Mouse (Mus musculus) midbrain, embryonic 12.5 days (tissue): ENCODE results near the gene Hnrnpd. TPM values are rescaled to one million over a fixed set of nuclear protein-coding genes. Genes with fewer than 3 reads are reported as not detected.
A peak's percentile ranks its signal among the peaks of the same experiment; 100 is the strongest.

ENCODE experiments used
- ATAC-seq: fragments of 200-750 bp; cut with Nextera tagmentation; 2 replicates; pipeline ENCODE4 v1.8.0; 2017; ENCODE audit warnings: low read depth, moderate TSS enrichment, moderate library complexity; ENCODE audit not compliant: low FRiP score
- H3K27ac ChIP-seq: fragments of 300-500 bp; sonication (generic); replicated peaks from 2 replicates; pipeline ENCODE4 v1.5.1; 2016; ENCODE audit warnings: mild to moderate bottlenecking
- H3K27me3 ChIP-seq: fragments of 300-500 bp; sonication (generic); 2 replicates; pipeline ENCODE4 v1.6.1; 2016; ENCODE audit warnings: mild to moderate bottlenecking
- H3K36me3 ChIP-seq: fragments of 300-500 bp; sonication (generic); 2 replicates; pipeline ENCODE4 v1.6.1; 2016
- H3K4me1 ChIP-seq: fragments of 300-500 bp; sonication (generic); 2 replicates; pipeline ENCODE4 v1.6.1; 2016
- H3K4me2 ChIP-seq: fragments of 300-500 bp; sonication (generic); replicated peaks from 2 replicates; pipeline ENCODE4 v1.6.1; 2016; ENCODE audit warnings: mild to moderate bottlenecking, moderate library complexity
- H3K4me3 ChIP-seq: fragments of 300-500 bp; sonication (generic); 2 replicates; pipeline ENCODE4 v1.5.1; 2016; ENCODE audit warnings: mild to moderate bottlenecking
- H3K9ac ChIP-seq: fragments of 300-500 bp; sonication (generic); replicated peaks from 2 replicates; pipeline ENCODE4 v1.6.1; 2016; ENCODE audit warnings: mild to moderate bottlenecking, moderate library complexity
- H3K9me3 ChIP-seq: fragments of 300-500 bp; sonication (generic); 2 replicates; pipeline ENCODE4 v1.6.1; 2016; ENCODE audit warnings: mild to moderate bottlenecking
- WGBS: fragments of 180-500 bp; shearing (Covaris S2); methylation state at CpG from one replicate; pipeline ENCODE4 v1.1.7; 2016; 5-methylcytosine and 5-hydroxymethylcytosine counted together
- polyA plus RNA-seq: library from polyadenylated mRNA; unstranded; fragments of >200 nt; fragmentation: Nextera tagmentation; extraction: Ambion mirVana; gene quantifications from 2 replicates; pipeline ENCODE4 v1.2.1, GENCODE M21; 2016

The Hnrnpd gene
- polyA plus RNA-seq: 471 and 527 TPM in 2 replicates

DNA sequence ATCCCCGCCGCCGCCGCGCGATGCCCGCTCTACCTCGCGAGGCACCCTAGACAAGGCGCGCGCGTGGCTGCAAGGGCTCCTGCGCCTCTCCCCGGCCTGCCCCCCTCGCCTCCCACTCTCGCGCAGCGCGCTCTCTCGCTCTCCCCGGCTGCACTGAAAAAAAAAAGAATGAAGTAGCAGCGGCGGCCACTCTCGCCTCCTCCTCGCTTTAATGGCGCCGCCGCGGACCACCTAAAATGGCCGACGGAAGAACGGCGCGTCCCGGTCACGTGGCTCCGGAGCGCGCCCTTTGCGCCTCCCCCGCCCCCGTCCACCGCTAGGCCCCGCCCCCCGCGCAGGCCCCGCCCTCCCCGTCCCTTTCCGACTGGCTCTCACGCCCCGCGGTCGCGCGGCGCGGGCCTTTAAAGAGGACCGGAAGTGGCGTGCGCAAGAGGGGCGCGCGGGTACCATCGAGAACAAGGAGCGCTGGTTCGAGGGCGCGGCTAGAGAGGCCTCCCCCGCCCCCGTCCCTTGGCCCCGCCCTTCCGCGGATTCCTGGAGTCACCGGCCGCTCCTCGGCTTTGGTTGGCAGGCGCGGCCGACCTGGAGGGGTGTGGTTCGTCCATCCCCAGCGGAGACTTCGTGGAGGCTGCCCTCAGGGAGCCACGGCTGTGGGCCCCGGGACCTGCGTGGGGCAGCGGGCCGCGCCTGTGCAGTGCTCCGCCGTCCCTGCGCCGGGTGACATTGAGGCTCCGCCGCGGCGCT, at the start of gene Hnrnpd, which contains the start of gene 4930524J08Rik:
Gene Hnrnpd, minus strand, starts transcription at position 240 of the 744 bp plus-strand sequence.
Gene 4930524J08Rik, plus strand, starts transcription at position 363 of the 744 bp plus-strand sequence.
- ATAC-seq: peak; percentile 98
- no peaks in the 10 kb centered on the region for H3K9me3 ChIP-seq
- peak within 1 kb of the TSS; percentile 98 for H3K4me3 ChIP-seq
- WGBS: under 1% methylated on average over 95 of the region's 97 CpGs
- H3K4me2 ChIP-seq: peak within 1 kb of the TSS; percentile 76
- no peaks in the 10 kb centered on the region for H3K27me3 ChIP-seq
- no peaks in the 10 kb centered on the region for H3K36me3 ChIP-seq
- peaks cover 25% of the 10 kb centered on the region for H3K4me1 ChIP-seq
- H3K9ac ChIP-seq: peak within 1 kb of the TSS; percentile 99
- peak within 1 kb of the TSS; percentile 99 for H3K27ac ChIP-seq

DNA sequence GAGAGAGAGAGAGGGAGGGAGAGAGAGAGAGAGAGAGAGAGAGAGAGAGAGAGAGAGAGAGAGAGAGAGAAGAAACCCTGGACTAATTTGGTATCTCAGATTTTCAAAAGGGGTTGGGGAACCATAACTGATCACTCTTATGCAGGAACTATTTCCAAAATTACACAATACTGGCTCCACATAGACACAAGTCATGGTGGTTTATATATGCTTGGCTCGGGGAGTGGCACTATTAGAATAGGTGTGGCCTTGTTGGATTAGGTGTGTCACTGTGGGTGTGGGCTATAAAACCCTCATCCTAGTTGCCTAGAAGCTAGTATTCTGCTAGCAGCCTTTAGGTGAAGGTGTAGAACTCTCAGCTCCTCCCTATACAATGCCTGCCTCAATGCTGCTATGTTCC, 46.1 kb upstream of the Hnrnpd start:
- WGBS: 85% methylated on average over 1 of the region's 1 CpGs
- H3K4me3 ChIP-seq: no peak overlapping the region
- H3K4me2 ChIP-seq: no peak overlapping the region
- no peak for ATAC-seq
- peaks cover under 1% of the 10 kb centered on the region; the same call in 1 of the 2 replicates for H3K4me1 ChIP-seq
- H3K27ac ChIP-seq: no peak overlapping the region
- H3K27me3 ChIP-seq: no peaks in the 10 kb centered on the region
- no peaks in the 10 kb centered on the region for H3K9me3 ChIP-seq
- no peaks in the 10 kb centered on the region for H3K36me3 ChIP-seq
- H3K9ac ChIP-seq: no peak overlapping the region

DNA sequence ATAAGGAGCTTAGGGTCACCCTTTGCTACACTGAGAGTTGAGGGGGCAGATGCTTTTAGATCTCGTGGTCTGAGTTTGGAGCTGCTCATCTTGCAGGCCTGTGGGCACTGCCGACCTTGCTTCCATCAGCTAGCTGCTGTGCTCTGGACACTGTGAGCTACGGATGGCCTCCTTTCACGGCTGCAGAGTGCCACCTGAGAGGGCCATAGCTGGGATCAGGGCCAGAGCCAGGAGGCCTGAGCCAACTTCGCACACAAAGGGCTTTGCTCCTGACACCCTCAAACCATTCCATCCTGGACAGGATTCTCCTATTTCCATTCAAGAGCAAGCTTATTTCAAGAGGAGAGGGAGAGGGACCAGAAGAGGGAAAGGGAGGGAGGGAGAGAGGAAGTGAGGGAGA, 45.7 kb upstream of the Hnrnpd start:
- no peak for ATAC-seq
- 82% methylated on average over 5 of the region's 5 CpGs for WGBS
- no peaks in the 10 kb centered on the region for H3K27me3 ChIP-seq
- H3K4me3 ChIP-seq: no peak overlapping the region
- H3K4me1 ChIP-seq: no peaks in the 10 kb centered on the region
- no peak overlapping the region for H3K9ac ChIP-seq
- H3K36me3 ChIP-seq: no peaks in the 10 kb centered on the region
- H3K4me2 ChIP-seq: no peak overlapping the region
- H3K27ac ChIP-seq: no peak overlapping the region
- H3K9me3 ChIP-seq: no peaks in the 10 kb centered on the region

DNA sequence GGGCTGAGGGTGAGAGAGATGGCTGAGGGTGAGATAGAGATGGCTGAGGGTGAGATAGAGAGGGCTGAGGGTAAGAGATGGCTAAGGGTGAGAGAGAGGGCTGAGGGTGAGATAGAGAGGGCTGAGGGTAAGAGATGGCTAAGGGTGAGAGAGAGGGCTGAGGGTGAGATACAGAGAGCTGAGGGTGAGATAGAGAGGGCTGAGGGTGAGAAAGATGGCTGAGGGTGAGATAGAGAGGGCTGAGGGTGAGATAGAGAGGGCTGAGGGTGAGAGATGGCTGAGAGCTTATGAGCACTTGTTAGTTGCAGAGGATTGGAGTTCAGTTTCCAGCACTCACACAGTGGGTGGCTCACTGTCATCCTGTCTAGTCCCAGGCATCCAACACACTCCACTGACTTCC, 41.4 kb upstream of the Hnrnpd start:
- no peaks in the 10 kb centered on the region for H3K36me3 ChIP-seq
- no peak for ATAC-seq
- H3K27me3 ChIP-seq: no peaks in the 10 kb centered on the region

DNA sequence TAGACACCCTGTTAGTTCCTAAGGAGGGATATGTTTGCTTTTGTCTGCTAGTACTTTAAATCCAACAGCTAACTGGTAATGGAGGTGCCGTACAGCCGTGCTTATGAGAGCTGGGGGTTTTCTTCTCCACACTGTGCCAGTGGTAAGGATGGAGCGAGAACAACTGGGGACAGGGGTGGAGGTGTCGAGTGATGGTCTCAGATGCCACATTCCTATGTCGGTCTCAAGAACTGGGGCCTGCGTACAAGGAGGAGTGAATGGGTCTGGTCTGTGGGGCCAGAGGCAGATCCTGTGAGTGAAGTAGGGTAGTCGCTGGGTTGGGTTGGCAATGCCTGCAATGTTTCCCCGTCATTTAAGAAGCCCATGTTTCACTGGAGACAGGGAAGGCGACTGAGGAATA, 33.9 kb upstream of the Hnrnpd start:
- no peak overlapping the region for H3K27ac ChIP-seq
- H3K4me2 ChIP-seq: no peak overlapping the region
- no peaks in the 10 kb centered on the region for H3K9me3 ChIP-seq
- no peaks in the 10 kb centered on the region for H3K27me3 ChIP-seq
- 91% methylated on average over 9 of the region's 9 CpGs for WGBS
- no peak overlapping the region for H3K9ac ChIP-seq
- H3K4me1 ChIP-seq: no peaks in the 10 kb centered on the region
- no peaks in the 10 kb centered on the region for H3K36me3 ChIP-seq
- no peak overlapping the region for H3K4me3 ChIP-seq
- no peak for ATAC-seq

More for the DNA sequence above, 41.4 kb upstream of the Hnrnpd start:
- Histone ChIP-seq H3K9ac (no peak overlapping the region), H3K27ac (no peak overlapping the region), H3K4me2 (no peak overlapping the region), H3K4me3 (no peak overlapping the region), H3K4me1 (no peaks in the 10 kb centered on the region), H3K9me3 (no peaks in the 10 kb centered on the region)

DNA sequence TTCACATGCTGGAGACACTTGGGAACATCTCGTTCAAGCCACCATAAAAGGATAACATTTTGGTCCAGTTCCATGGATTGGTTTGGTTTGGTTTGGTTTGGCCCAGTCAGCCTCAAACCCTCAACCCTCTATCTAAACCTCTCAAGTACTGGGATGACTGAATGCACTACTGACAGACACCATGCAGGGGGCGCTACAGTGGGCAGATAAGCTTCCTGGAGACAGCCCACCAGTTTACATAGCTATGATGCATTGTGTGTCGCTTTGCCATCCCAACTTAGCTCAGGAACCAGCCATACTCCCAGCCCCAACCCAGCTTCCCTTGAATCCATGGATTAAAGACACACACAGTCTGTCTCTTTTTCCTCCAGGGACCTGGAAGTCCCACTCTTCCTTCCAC, 29.7 kb upstream of the Hnrnpd start:
- no peak for ATAC-seq
- H3K9ac ChIP-seq: no peak overlapping the region
- WGBS: 56% methylated on average over 3 of the region's 3 CpGs
- no peaks in the 10 kb centered on the region for H3K27me3 ChIP-seq
- no peaks in the 10 kb centered on the region for H3K36me3 ChIP-seq
- H3K4me2 ChIP-seq: no peak overlapping the region
- no peaks in the 10 kb centered on the region for H3K4me1 ChIP-seq
- no peak overlapping the region for H3K4me3 ChIP-seq
- H3K9me3 ChIP-seq: no peaks in the 10 kb centered on the region
- no peak overlapping the region for H3K27ac ChIP-seq

DNA sequence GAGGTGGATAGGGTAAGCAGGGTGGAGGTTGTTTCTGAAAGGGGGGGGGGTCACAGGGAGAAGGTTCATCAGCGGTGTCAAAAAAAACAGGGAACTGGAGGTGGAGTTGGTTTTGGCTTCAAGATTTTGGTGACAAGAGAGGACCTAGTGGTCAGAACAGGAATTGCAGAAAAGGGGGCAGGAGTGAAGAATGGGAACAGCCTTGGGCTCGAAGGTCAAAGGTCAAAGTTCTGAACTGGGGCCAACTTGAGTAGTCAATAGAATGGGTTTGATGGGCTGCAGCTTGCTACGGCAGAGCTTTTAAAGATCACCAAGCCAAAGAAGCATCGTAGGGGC, 28.3 kb upstream of the Hnrnpd start:
- H3K9ac ChIP-seq: no peak overlapping the region
- ATAC-seq: no peak
- no peaks in the 10 kb centered on the region for H3K27me3 ChIP-seq
- WGBS: 85% methylated on average over 4 of the region's 4 CpGs
- no peaks in the 10 kb centered on the region for H3K4me1 ChIP-seq
- no peaks in the 10 kb centered on the region for H3K36me3 ChIP-seq
- no peak overlapping the region for H3K4me3 ChIP-seq
- no peak overlapping the region for H3K27ac ChIP-seq
- H3K9me3 ChIP-seq: no peaks in the 10 kb centered on the region
- H3K4me2 ChIP-seq: no peak overlapping the region

DNA sequence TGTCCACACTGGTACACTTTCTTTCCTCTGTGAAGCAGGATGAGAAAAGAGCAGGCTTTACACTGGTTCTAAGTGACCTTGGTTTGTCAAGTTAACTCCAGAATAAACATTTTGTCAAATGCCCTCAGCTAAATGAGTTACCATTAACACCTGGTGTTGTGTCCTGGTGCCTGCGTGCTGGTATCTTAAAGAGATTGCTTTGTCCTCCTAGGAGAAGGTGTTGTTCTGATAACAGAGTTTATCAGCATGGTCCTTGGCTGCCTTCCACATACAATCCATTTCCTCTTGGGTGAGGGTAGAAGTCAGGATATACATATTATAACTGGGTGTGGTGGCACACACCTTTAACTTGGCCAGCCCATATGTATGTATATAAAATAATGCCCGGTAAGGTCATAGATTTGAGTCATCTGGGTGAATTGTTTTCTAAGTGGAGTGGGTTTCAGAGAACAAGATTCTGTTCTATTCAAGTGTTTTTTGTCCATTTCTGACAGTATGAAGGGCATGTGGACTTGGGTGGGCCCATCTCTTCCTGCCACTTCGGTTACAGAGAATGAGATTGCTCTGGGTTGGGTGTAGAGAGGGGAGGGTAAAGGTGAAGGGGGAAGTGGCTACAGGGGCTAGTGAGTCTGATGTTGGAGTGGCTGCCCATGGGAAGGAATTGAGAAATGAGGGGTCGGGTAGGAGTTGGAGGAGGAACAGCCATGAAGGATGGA, 27.7 kb upstream of the Hnrnpd start:
- no peaks in the 10 kb centered on the region for H3K9me3 ChIP-seq
- WGBS: 88% methylated on average over 4 of the region's 4 CpGs
- H3K36me3 ChIP-seq: no peaks in the 10 kb centered on the region
- no peak overlapping the region for H3K4me2 ChIP-seq
- no peaks in the 10 kb centered on the region for H3K4me1 ChIP-seq
- no peak overlapping the region for H3K9ac ChIP-seq
- no peak overlapping the region for H3K4me3 ChIP-seq
- no peak overlapping the region for H3K27ac ChIP-seq
- H3K27me3 ChIP-seq: no peaks in the 10 kb centered on the region
- no peak for ATAC-seq

DNA sequence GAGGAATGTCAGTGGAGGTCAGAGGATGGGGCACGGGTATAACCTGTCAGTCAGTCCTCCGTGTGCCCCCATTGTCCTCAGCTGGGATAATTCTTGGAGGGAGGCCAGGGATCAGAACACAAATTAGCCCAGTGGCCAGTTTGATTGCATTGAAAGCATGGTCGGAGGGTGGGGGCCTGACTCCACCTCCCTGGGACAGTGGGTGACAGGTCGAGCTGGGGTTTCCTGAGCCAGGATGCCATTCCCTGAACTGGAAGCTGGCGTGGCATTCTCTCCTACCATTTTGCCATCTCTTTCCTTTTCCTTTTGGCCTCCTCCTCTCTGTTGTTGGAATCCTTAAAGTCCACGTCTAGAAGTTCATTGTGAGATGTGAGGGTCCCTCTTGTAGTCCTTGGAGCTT, 27.2 kb upstream of the Hnrnpd start:
- H3K9me3 ChIP-seq: no peaks in the 10 kb centered on the region
- no peaks in the 10 kb centered on the region for H3K27me3 ChIP-seq
- H3K9ac ChIP-seq: no peak overlapping the region
- no peak for ATAC-seq
- H3K4me1 ChIP-seq: no peaks in the 10 kb centered on the region
- 90% methylated on average over 6 of the region's 6 CpGs for WGBS
- no peak overlapping the region for H3K4me3 ChIP-seq
- H3K27ac ChIP-seq: no peak overlapping the region
- H3K36me3 ChIP-seq: no peaks in the 10 kb centered on the region
- H3K4me2 ChIP-seq: no peak overlapping the region

DNA sequence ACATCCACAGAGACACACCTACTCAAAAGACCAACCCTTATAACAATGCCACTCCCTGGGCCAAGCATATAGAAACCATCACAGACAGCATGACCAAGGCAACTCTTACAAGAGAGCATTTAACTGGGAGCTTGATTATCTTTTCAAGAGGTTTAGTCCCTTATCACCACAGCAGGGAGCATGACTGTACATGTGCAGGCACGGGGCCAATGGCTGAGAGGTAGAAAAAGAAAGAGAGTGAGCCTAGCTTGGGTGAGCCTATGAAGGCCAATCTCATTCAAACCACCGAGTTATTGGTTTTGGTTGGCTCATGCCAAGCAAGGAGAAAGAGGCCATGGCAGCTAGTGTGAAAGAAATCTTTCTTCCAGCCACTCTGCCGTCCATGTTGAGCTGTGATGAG, 26.7 kb upstream of the Hnrnpd start:
- no peak overlapping the region for H3K4me3 ChIP-seq

DNA sequence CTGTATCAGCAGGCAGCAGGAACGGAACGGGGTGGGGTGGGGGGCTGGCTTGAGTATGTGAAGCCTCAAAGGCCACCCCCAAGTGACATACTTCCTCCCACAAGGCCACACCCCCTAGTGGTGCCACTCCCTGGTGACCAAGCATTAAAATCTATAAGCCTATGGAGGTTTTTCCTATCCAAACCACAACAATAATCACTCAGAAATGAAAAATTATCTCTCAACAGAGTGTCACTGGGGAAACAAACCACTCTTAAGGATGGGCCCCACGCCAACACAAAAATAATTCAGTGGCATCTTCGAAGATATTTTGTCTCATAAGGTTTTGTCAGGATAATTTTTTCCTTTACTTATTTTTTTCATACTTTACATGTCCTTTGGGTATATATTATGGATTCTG, 25.2 kb upstream of the Hnrnpd start:
- H3K9ac ChIP-seq: no peak overlapping the region
- H3K27ac ChIP-seq: no peak overlapping the region
- H3K9me3 ChIP-seq: no peaks in the 10 kb centered on the region
- WGBS: 82% methylated on average over 4 of the region's 4 CpGs
- no peaks in the 10 kb centered on the region for H3K27me3 ChIP-seq
- H3K4me3 ChIP-seq: no peak overlapping the region
- ATAC-seq: no peak
- no peak overlapping the region for H3K4me2 ChIP-seq
- no peaks in the 10 kb centered on the region for H3K4me1 ChIP-seq
- H3K36me3 ChIP-seq: no peaks in the 10 kb centered on the region

More for the DNA sequence above, 26.7 kb upstream of the Hnrnpd start:
- no peaks in the 10 kb centered on the region for H3K4me1 ChIP-seq
- no peaks in the 10 kb centered on the region for H3K27me3 ChIP-seq
- no peak overlapping the region for H3K27ac ChIP-seq
- H3K9ac ChIP-seq: no peak overlapping the region
- H3K4me2 ChIP-seq: no peak overlapping the region
- H3K36me3 ChIP-seq: no peaks in the 10 kb centered on the region
- no peaks in the 10 kb centered on the region for H3K9me3 ChIP-seq
- 70% methylated on average over 3 of the region's 3 CpGs for WGBS
- ATAC-seq: no peak

DNA sequence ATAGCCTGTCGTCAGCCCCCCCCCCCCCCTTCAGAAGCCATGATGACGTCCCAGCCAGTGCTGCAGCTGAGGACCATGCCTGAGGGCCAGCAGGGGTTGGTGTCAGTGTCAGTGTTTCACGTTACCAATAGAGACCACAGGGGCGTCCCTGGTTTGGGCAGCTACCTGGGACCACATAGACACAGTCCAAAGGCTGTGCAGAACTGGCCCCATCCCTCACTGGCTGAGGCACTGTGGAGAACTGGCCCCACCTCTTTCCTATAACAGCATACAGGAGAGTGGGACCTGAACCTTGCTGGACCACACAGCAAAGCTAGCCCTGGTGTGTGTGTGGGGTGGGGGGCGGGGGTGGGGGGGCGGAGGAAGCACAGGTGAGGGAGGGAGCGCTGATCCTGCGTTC, 21.8 kb upstream of the Hnrnpd start:
- no peak for ATAC-seq
- Histone ChIP-seq H3K9me3 (peaks cover 7% of the 10 kb centered on the region; the same call in 1 of the 2 replicates), H3K9ac (no peak overlapping the region), H3K4me2 (no peak overlapping the region), H3K27me3 (no peaks in the 10 kb centered on the region), H3K4me1 (no peaks in the 10 kb centered on the region), H3K27ac (no peak overlapping the region), H3K36me3 (no peaks in the 10 kb centered on the region), H3K4me3 (no peak overlapping the region)
- WGBS: 46% methylated on average over 8 of the region's 8 CpGs
